Comparison of ENCODE assay signal across 11 mouse cellular contexts in genomic region chr15:27539745-27540144, GRCm38 (mm10).
A peak's percentile ranks its signal among the peaks of the same experiment; 100 is the strongest.
DNase-seq lines count a peak whose midpoint lies in the region; ATAC-seq and TF ChIP-seq lines count a peak whose summit lies in the region.
"Had no signal": no experiment of that assay in that cellular context is flagged by ENCODE, and none has a peak within 500 bp of the region (broad histone marks: within the 10 kb centered on the region; RNA-seq: fewer than 3 reads in every experiment).

No protein-coding gene starts in this region.

- H3K4me2 ChIP-seq in liver, embryonic 11.5 days = no peak overlapping the region
- no peak overlapping the region for H3K4me2 ChIP-seq in forebrain, embryonic 12.5 days
- H3K4me2 ChIP-seq: liver, embryonic 15.5 days had no signal

- DNase-seq in adrenal gland, adult (ENCODE audit: inconsistent age in 2 of 2, low spot score in 1 of 2) = peak; percentile 38 to 66
- no peak for DNase-seq in adrenal gland, adult 18-20 months (ENCODE audit: low spot score in 2 of 2)
- DNase-seq in liver, adult 2 months (ENCODE audit: extremely low read depth, low read depth, low spot score) = peak; percentile 50
- no peak for DNase-seq in liver, embryonic 11.5 days (ENCODE audit: low spot score)
- DNase-seq in heart, embryonic 10.5 days (ENCODE audit: low spot score) = no peak
- no peak for DNase-seq in layer of hippocampus, postnatal 10 days (ENCODE audit: low spot score in 2 of 2)
- DNase-seq in left cerebral cortex, postnatal 4 days = no peak
- DNase-seq: kidney, adult 18-20 months had no signal

- H3K4me1 ChIP-seq in liver, adult 2 months (ENCODE audit: control insufficient read depth, insufficient read depth, low read length) = no peaks in the 10 kb centered on the region
- no peaks in the 10 kb centered on the region; the same call in 1 of the 2 replicates for H3K4me1 ChIP-seq in liver, embryonic 11.5 days (replicated peaks; ENCODE audit: control insufficient read depth, insufficient read depth, low read length)
- peaks cover 45% of the 10 kb centered on the region for H3K4me1 ChIP-seq in heart, embryonic 10.5 days
- no peaks in the 10 kb centered on the region for H3K4me1 ChIP-seq in forebrain, embryonic 12.5 days
- H3K4me1 ChIP-seq: liver, embryonic 15.5 days had no signal

- H3K79me2 ChIP-seq in liver, adult 2 months (ENCODE audit: control insufficient read depth, insufficient read depth, low read length) = no peaks in the 10 kb centered on the region

- H3K27me3 ChIP-seq in liver, adult 2 months (ENCODE audit: control insufficient read depth, insufficient read depth, low read length) = no peaks in the 10 kb centered on the region
- no peaks in the 10 kb centered on the region for H3K27me3 ChIP-seq in liver, embryonic 11.5 days (replicated peaks; ENCODE audit: control insufficient read depth, insufficient read depth, low read length)
- H3K27me3 ChIP-seq in heart, embryonic 10.5 days (ENCODE audit: insufficient read depth, poor library complexity, severe bottlenecking) = no peaks in the 10 kb centered on the region
- H3K27me3 ChIP-seq in forebrain, embryonic 12.5 days = no peaks in the 10 kb centered on the region
- H3K27me3 ChIP-seq: liver, embryonic 15.5 days had no signal

- intact Hi-C loops in left cerebral cortex, postnatal 4 days (cut with DNase I) = no loop called here

- WGBS in liver, adult 2 months = 92% methylated on average over 9 of the region's 9 CpGs
- 88% methylated on average over 9 of the region's 9 CpGs for WGBS in liver, embryonic 11.5 days
- 74% methylated on average over 9 of the region's 9 CpGs for WGBS in heart, embryonic 10.5 days
- 89% methylated on average over 9 of the region's 9 CpGs for WGBS in forebrain, embryonic 12.5 days

- no peaks in the 10 kb centered on the region for H3K36me3 ChIP-seq in liver, adult 2 months (ENCODE audit: control insufficient read depth, insufficient read depth, low read length)
- H3K36me3 ChIP-seq in liver, embryonic 11.5 days (ENCODE audit: control insufficient read depth, insufficient read depth, low read length) = no peaks in the 10 kb centered on the region
- no peaks in the 10 kb centered on the region for H3K36me3 ChIP-seq in heart, embryonic 10.5 days
- no peaks in the 10 kb centered on the region for H3K36me3 ChIP-seq in forebrain, embryonic 12.5 days (replicated peaks)

- ATAC-seq in liver, embryonic 11.5 days (replicated peaks; ENCODE audit: low FRiP score) = no peak
- ATAC-seq in forebrain, embryonic 12.5 days (ENCODE audit: low FRiP score) = no peak

- TF ChIP-seq CTCF in liver, adult 2 months (IDR thresholded peaks at IDR 0.05; ENCODE audit: low read depth, low read length) = no peak

- no peak overlapping the region for H3K9ac ChIP-seq in liver, adult 2 months (ENCODE audit: low read depth, low read length)
- H3K9ac ChIP-seq in liver, embryonic 11.5 days (ENCODE audit: low read depth, low read length) = no peak overlapping the region
- no peak overlapping the region for H3K9ac ChIP-seq in forebrain, embryonic 12.5 days
- H3K9ac ChIP-seq: liver, embryonic 15.5 days had no signal

- H3K4me3 ChIP-seq in liver, adult 2 months (ENCODE audit: insufficient read depth, low read depth, low read length) = no peak overlapping the region
- H3K4me3 ChIP-seq in liver, embryonic 11.5 days (ENCODE audit: low read depth, low read length) = no peak overlapping the region
- H3K4me3 ChIP-seq in heart, embryonic 10.5 days = no peak overlapping the region
- H3K4me3 ChIP-seq in forebrain, embryonic 12.5 days (replicated peaks) = no peak overlapping the region
- H3K4me3 ChIP-seq: erythroblast, embryonic 14.5 days; liver, embryonic 15.5 days had no signal

- H3K9me3 ChIP-seq in liver, embryonic 11.5 days (ENCODE audit: control insufficient read depth, low read length) = no peaks in the 10 kb centered on the region
- H3K9me3 ChIP-seq in heart, embryonic 10.5 days = no peaks in the 10 kb centered on the region
- H3K9me3 ChIP-seq in forebrain, embryonic 12.5 days = no peaks in the 10 kb centered on the region
- H3K9me3 ChIP-seq: liver, embryonic 15.5 days had no signal

- no peak overlapping the region for H3K27ac ChIP-seq in liver, adult 2 months (replicated peaks; ENCODE audit: insufficient read depth, low read depth, low read length)
- H3K27ac ChIP-seq in liver, embryonic 11.5 days (ENCODE audit: low read depth, low read length) = no peak overlapping the region
- peak overlapping the region; percentile 86; the same call in 1 of the 2 replicates for H3K27ac ChIP-seq in heart, embryonic 10.5 days
- no peak overlapping the region for H3K27ac ChIP-seq in forebrain, embryonic 12.5 days
- H3K27ac ChIP-seq: liver, embryonic 15.5 days had no signal

- no peak for TF ChIP-seq POLR2A in liver, adult 2 months (IDR thresholded peaks at IDR 0.05; ENCODE audit: extremely low read depth, insufficient read depth, low read length)

Comparison
In these comparisons a context has a peak if more than half of its experiments do, and no peak if none do; other contexts are left out.
1. DNase-seq: peak in adrenal gland, adult (2 of 2) and liver, adult 2 months (single experiment); none in adrenal gland, adult 18-20 months (0 of 2), liver, embryonic 11.5 days (single experiment), heart, embryonic 10.5 days (single experiment), layer of hippocampus, postnatal 10 days (0 of 2) and left cerebral cortex, postnatal 4 days (single experiment).